Mouse (Mus musculus) CH12.LX (cell line): ENCODE results near the gene Vsig10l. TPM values are rescaled to one million over a fixed set of nuclear protein-coding genes. Genes with fewer than 3 reads are reported as not detected.

Experiments
- DNase-seq: peaks from one replicate; pipeline ENCODE4 v3.0.0-alpha.2; 2013; ENCODE audit errors: extremely low read depth
- H3K27ac ChIP-seq: 2 replicates; pipeline ENCODE4 v1.5.1; 2012; ENCODE audit warnings: low read depth, mild to moderate bottlenecking, control low read depth, moderate library complexity; ENCODE audit not compliant: insufficient read depth
- H3K27me3 ChIP-seq: replicated peaks from 2 replicates; pipeline ENCODE3; 2012; ENCODE audit warnings: inconsistent platforms
- H3K36me3 ChIP-seq, 2 experiments: replicated peaks in 1 of 2; 2 replicates each; pipeline versions ENCODE3 to v1.6.1; 2012; ENCODE audit warnings: inconsistent platforms in 1 of 2, low read length in 1 of 2, mild to moderate bottlenecking in 1 of 2, mixed read lengths in 1 of 2, moderate library complexity in 1 of 2; ENCODE audit not compliant: control insufficient read depth in 1 of 2, insufficient read depth in 1 of 2
- H3K4me1 ChIP-seq, 2 experiments: 2 replicates each; pipeline ENCODE4 v1.6.1; 2012; ENCODE audit warnings: inconsistent platforms in 1 of 2, moderate library complexity in 1 of 2; ENCODE audit not compliant: insufficient read depth in 2 of 2, control insufficient read depth in 1 of 2
- H3K4me2 ChIP-seq: 2 replicates; pipeline ENCODE4 v1.6.1; 2012; ENCODE audit warnings: low read depth, mild to moderate bottlenecking, control low read depth; ENCODE audit not compliant: poor library complexity, insufficient read depth, severe bottlenecking
- H3K4me3 ChIP-seq, 3 experiments: fragments of 150-350 bp in 1 of 3; sonication (generic) in 1 of 3; replicated peaks in 1 of 3; 2 replicates each; pipeline versions ENCODE3 to v1.5.1; 2011 to 2012; ENCODE audit warnings: low read depth in 2 of 3, low read length in 2 of 3, mild to moderate bottlenecking in 2 of 3, moderate library complexity in 2 of 3, control low read depth in 1 of 3, improper control_type of control experiment in 1 of 3, inconsistent platforms in 1 of 3, mixed read lengths in 1 of 3; ENCODE audit not compliant: poor library complexity in 1 of 3
- H3K79me2 ChIP-seq: replicated peaks from 2 replicates; pipeline ENCODE4 v1.6.1; 2012; ENCODE audit warnings: mild to moderate bottlenecking, moderate library complexity; ENCODE audit not compliant: control insufficient read depth, poor library complexity, insufficient read depth, severe bottlenecking; ENCODE audit errors: extremely low read depth
- H3K9ac ChIP-seq: 2 replicates; pipeline ENCODE4 v1.6.1; 2012; ENCODE audit warnings: low read depth, mild to moderate bottlenecking, control low read depth, moderate library complexity; ENCODE audit not compliant: insufficient read depth
- H3K9me3 ChIP-seq: replicated peaks from 2 replicates; pipeline ENCODE3; 2012; ENCODE audit warnings: low read length, inconsistent platforms, mixed read lengths
- BHLHE40 ChIP-seq: IDR thresholded peaks from 2 replicates; pipeline ENCODE4 v1.6.1; 2011; ENCODE audit warnings: mild to moderate bottlenecking, low read depth, low read length, improper control_type of control experiment
- CHD1 ChIP-seq: IDR thresholded peaks from 2 replicates; pipeline ENCODE4 v1.6.1; 2012; ENCODE audit warnings: low read depth, low read length, improper control_type of control experiment, inconsistent platforms
- CHD2 ChIP-seq: IDR thresholded peaks from 2 replicates; pipeline ENCODE4 v1.6.1; 2011; ENCODE audit warnings: low read length, improper control_type of control experiment
- E2F4 ChIP-seq: IDR thresholded peaks from 2 replicates; pipeline ENCODE4 v1.6.1; 2011; ENCODE audit warnings: low read depth, low read length, improper control_type of control experiment; ENCODE audit not compliant: insufficient replicate concordance
- ELF1 ChIP-seq: IDR thresholded peaks from 2 replicates; pipeline ENCODE4 v1.6.1; 2014; ENCODE audit warnings: low read depth, mild to moderate bottlenecking, inconsistent platforms, low read length, improper control_type of control experiment
- ETS1 ChIP-seq: conservative IDR thresholded peaks from 2 replicates; pipeline ENCODE4 v1.6.1; 2012; ENCODE audit warnings: low read depth, mild to moderate bottlenecking, inconsistent platforms, low read length, improper control_type of control experiment, moderate library complexity
- GABPA ChIP-seq: IDR thresholded peaks from 2 replicates; pipeline ENCODE4 v1.6.1; 2012; ENCODE audit warnings: low read depth, low read length, improper control_type of control experiment, inconsistent platforms; ENCODE audit not compliant: insufficient replicate concordance
- HCFC1 ChIP-seq: IDR thresholded peaks from 2 replicates; pipeline ENCODE4 v1.6.1; 2012; ENCODE audit warnings: low read depth, mild to moderate bottlenecking, inconsistent platforms, low read length, improper control_type of control experiment
- IRF4 ChIP-seq: IDR thresholded peaks from 2 replicates; pipeline ENCODE4 v1.6.1; 2014; ENCODE audit warnings: low read depth, mild to moderate bottlenecking, inconsistent platforms, low read length, improper control_type of control experiment
- JUN ChIP-seq: IDR thresholded peaks from 2 replicates; pipeline ENCODE4 v1.6.1; 2011; ENCODE audit warnings: low read depth, mild to moderate bottlenecking, low read length, improper control_type of control experiment, moderate library complexity; ENCODE audit not compliant: insufficient read depth
- KAT2A ChIP-seq: IDR thresholded peaks from 2 replicates; pipeline ENCODE4 v1.6.1; 2012; ENCODE audit warnings: low read length, improper control_type of control experiment, inconsistent platforms; ENCODE audit not compliant: insufficient replicate concordance
- MAFK ChIP-seq: IDR thresholded peaks from 2 replicates; pipeline ENCODE4 v1.6.1; 2011; ENCODE audit warnings: low read length, improper control_type of control experiment; ENCODE audit not compliant: insufficient replicate concordance
- MAX ChIP-seq: IDR thresholded peaks from 2 replicates; pipeline ENCODE4 v1.6.1; 2011; ENCODE audit warnings: low read length, improper control_type of control experiment
- MAZ ChIP-seq: IDR thresholded peaks from 2 replicates; pipeline ENCODE4 v1.6.1; 2012; ENCODE audit warnings: low read depth, mild to moderate bottlenecking, inconsistent platforms, low read length, improper control_type of control experiment, moderate library complexity
- MEF2A ChIP-seq: IDR thresholded peaks from 2 replicates; pipeline ENCODE4 v1.6.1; 2014; ENCODE audit warnings: low read depth, mild to moderate bottlenecking, inconsistent platforms, low read length, improper control_type of control experiment, borderline replicate concordance
- MXI1 ChIP-seq: IDR thresholded peaks from 2 replicates; pipeline ENCODE4 v1.6.1; 2011; ENCODE audit warnings: mild to moderate bottlenecking, low read depth, low read length, improper control_type of control experiment
- MYC ChIP-seq: IDR thresholded peaks from 2 replicates; pipeline ENCODE4 v1.6.1; 2011; ENCODE audit warnings: low read depth, mild to moderate bottlenecking, improper control_type of control experiment, low read length
- NELFE ChIP-seq: IDR thresholded peaks from 2 replicates; pipeline ENCODE4 v1.6.1; 2011; ENCODE audit warnings: low read depth, low read length, improper control_type of control experiment
- POLR2A ChIP-seq: IDR thresholded peaks from 2 replicates; pipeline ENCODE4 v1.6.1; 2011; ENCODE audit warnings: low read depth, mild to moderate bottlenecking, improper control_type of control experiment, low read length
- POLR2AphosphoS2 ChIP-seq: IDR thresholded peaks from 2 replicates; pipeline ENCODE4 v1.6.1; 2011; ENCODE audit warnings: low read depth, low read length, improper control_type of control experiment
- RCOR1 ChIP-seq: conservative IDR thresholded peaks from 2 replicates; pipeline ENCODE4 v1.6.1; 2012; ENCODE audit warnings: low read depth, mild to moderate bottlenecking, inconsistent platforms, low read length, improper control_type of control experiment
- SIN3A ChIP-seq: IDR thresholded peaks from 2 replicates; pipeline ENCODE4 v1.6.1; 2012; ENCODE audit warnings: low read length, improper control_type of control experiment, inconsistent platforms
- SMC3 ChIP-seq: IDR thresholded peaks from 2 replicates; pipeline ENCODE4 v1.6.1; 2011; ENCODE audit warnings: low read depth, low read length, improper control_type of control experiment
- TCF12 ChIP-seq: IDR thresholded peaks from 2 replicates; pipeline ENCODE4 v1.6.1; 2014; ENCODE audit warnings: low read depth, mild to moderate bottlenecking, inconsistent platforms, low read length, improper control_type of control experiment
- USF1 ChIP-seq: IDR thresholded peaks from 2 replicates; pipeline ENCODE4 v1.6.1; 2014; ENCODE audit warnings: low read depth, mild to moderate bottlenecking, inconsistent platforms, low read length, improper control_type of control experiment
- ZKSCAN1 ChIP-seq: IDR thresholded peaks from 2 replicates; pipeline ENCODE4 v1.6.1; 2012; ENCODE audit warnings: low read depth, inconsistent platforms, low read length, improper control_type of control experiment, borderline replicate concordance
- ZMIZ1 ChIP-seq: IDR thresholded peaks from 2 replicates; pipeline ENCODE4 v1.6.1; 2012; ENCODE audit warnings: low read depth, mild to moderate bottlenecking, inconsistent platforms, low read length, improper control_type of control experiment
- dilution Hi-C: fragments of 300-500 bp; cut with MboI; formaldehyde crosslinking; loops from 2 replicates; pipeline ENCODE4 v1.14.3; 2020; ENCODE audit warnings: low sequenced_read_pairs; ENCODE audit not compliant: extremely low pct_unique_long_range_greater_than_20kb, extremely low pct_ligation_motif_present
- in situ Hi-C: fragments of 300-500 bp; cut with MboI; formaldehyde crosslinking; loops from 3 replicates; pipeline ENCODE4 v1.14.3; 2019; ENCODE audit warnings: low sequenced_read_pairs, low pct_ligation_motif_present, low pct_unique_long_range_greater_than_20kb, mixed read lengths
- polyA plus RNA-seq: library from polyadenylated mRNA; unstranded; fragments of >175 nt; gene quantifications from 2 replicates; pipeline ENCODE4 v1.2.1, GENCODE M21; 2012; ENCODE audit warnings: low read depth; ENCODE audit not compliant: insufficient read length
- total RNA-seq, 2 experiments: library from RNA; depleted of rRNA; stranded (reverse); fragments of 300-350 nt in 1 of 2; fragments of >200 nt in 1 of 2; gene quantifications; 2 replicates each; pipeline ENCODE4 v1.2.3; 2012 to 2014

The Vsig10l gene
- total and polyA plus RNA-seq, 3 experiments, result 0.12 to 0.99 (median 0.17) TPM

GRCm38 (mm10) chr7:43443126-43443916 is 19.6 kb upstream of the Vsig10l start:
- in situ Hi-C loops, result no loop called here
- H3K27me3 ChIP-seq, result no peaks in the 10 kb centered on the region
- dilution Hi-C loops, result no loop called here
- peak overlapping the region; percentile 73 for H3K4me2 ChIP-seq
- H3K9me3 ChIP-seq, result no peaks in the 10 kb centered on the region
- H3K9ac ChIP-seq, result peak overlapping the region; percentile 42
- DNase-seq, result peak; percentile 78
- peaks cover 0 to 12% of the 10 kb centered on the region in 2 experiments for H3K36me3 ChIP-seq
- no peaks in the 10 kb centered on the region; the same call in 1 of the 2 replicates for H3K79me2 ChIP-seq
- H3K4me1 ChIP-seq, result peaks cover 19 to 56% of the 10 kb centered on the region in 2 experiments
- H3K27ac ChIP-seq, result peak overlapping the region; percentile 5; the same call in 1 of the 2 replicates
- peak overlapping the region; percentile 63 to 68 (median 65) for H3K4me3 ChIP-seq
- TF ChIP-seq CHD2 (no peak), ZKSCAN1 (no peak), GABPA (no peak), IRF4 (peak; percentile 51; the same call in 1 of the 2 replicates), USF1 (no peak), ELF1 (peak; percentile 91), MAX (peak; percentile 25; the same call in 1 of the 2 replicates), ETS1 (peak; percentile 25; the same call in 1 of the 2 replicates), TCF12 (0 out of 2 replicates have a peak, but pooled peaks have one; percentile 32), HCFC1 (peak; percentile 22; the same call in 1 of the 2 replicates), BHLHE40 (0 out of 2 replicates have a peak, but pooled peaks have one; percentile 4)

- dilution Hi-C loops (no loop called here), in situ Hi-C loops (no loop called here)
- peaks cover 18 to 56% of the 10 kb centered on the region in 2 experiments for H3K4me1 ChIP-seq
- H3K27me3 ChIP-seq, result no peaks in the 10 kb centered on the region
- H3K4me2 ChIP-seq, result peak within 1 kb of the TSS; percentile 85
- peaks cover 0 to 15% of the 10 kb centered on the region in 2 experiments for H3K36me3 ChIP-seq
- H3K79me2 ChIP-seq, result no peaks in the 10 kb centered on the region; the same call in 1 of the 2 replicates
- H3K9ac ChIP-seq, result peak within 1 kb of the TSS; percentile 70
- DNase-seq, result peak; percentile 97
- no peaks in the 10 kb centered on the region for H3K9me3 ChIP-seq
- H3K27ac ChIP-seq, result peak within 1 kb of the TSS; percentile 5; the same call in 1 of the 2 replicates
- H3K4me3 ChIP-seq, result peak within 1 kb of the TSS; percentile 63 to 74 (median 65)
- no peak for TF ChIP-seq GABPA
- peak; percentile 72 for TF ChIP-seq MAX
- 0 out of 2 replicates have a peak, but pooled peaks have one; percentile 25 for TF ChIP-seq ELF1
- TF ChIP-seq MEF2A, result no peak
- TF ChIP-seq MYC, result peak; percentile 48; the same call in 1 of the 2 replicates
- 0 out of 2 replicates have a peak, but pooled peaks have one; percentile 11 for TF ChIP-seq ETS1
- TF ChIP-seq ZKSCAN1, result no peak
- peak; percentile 59; the same call in 1 of the 2 replicates for TF ChIP-seq POLR2AphosphoS2
- TF ChIP-seq BHLHE40, result peak; percentile 10; the same call in 1 of the 2 replicates
- no peak for TF ChIP-seq KAT2A
- TF ChIP-seq CHD2, result peak; percentile 62; the same call in 1 of the 2 replicates
- no peak for TF ChIP-seq E2F4
- TF ChIP-seq JUN, result no peak
- no peak for TF ChIP-seq USF1
- peak; percentile 93 for TF ChIP-seq ZMIZ1
- TF ChIP-seq MAZ, result 0 out of 2 replicates have a peak, but pooled peaks have one; percentile 18
- TF ChIP-seq SMC3, result no peak; the same call in 1 of the 2 replicates
- TF ChIP-seq CHD1, result no peak
- peak; percentile 97 for TF ChIP-seq NELFE
- TF ChIP-seq MXI1, result peak; percentile 74; the same call in 1 of the 2 replicates
- TF ChIP-seq MAFK, result no peak
- peak; percentile 86 for TF ChIP-seq POLR2A
- peak; percentile 81; the same call in 1 of the 2 replicates for TF ChIP-seq SIN3A
- no peak for TF ChIP-seq RCOR1
Observed at GRCm38 (mm10) chr7:43443917-43444293, 19.0 kb upstream of the Vsig10l start, which contains the start of the genes Etfb and Gm45233. TSS of gene Etfb (plus strand) at chr7:43444083. TSS of gene Gm45233 (plus strand) at chr7:43444128.
